Mouse (Mus musculus): ENCODE data around the gene Dio2.

DNA sequence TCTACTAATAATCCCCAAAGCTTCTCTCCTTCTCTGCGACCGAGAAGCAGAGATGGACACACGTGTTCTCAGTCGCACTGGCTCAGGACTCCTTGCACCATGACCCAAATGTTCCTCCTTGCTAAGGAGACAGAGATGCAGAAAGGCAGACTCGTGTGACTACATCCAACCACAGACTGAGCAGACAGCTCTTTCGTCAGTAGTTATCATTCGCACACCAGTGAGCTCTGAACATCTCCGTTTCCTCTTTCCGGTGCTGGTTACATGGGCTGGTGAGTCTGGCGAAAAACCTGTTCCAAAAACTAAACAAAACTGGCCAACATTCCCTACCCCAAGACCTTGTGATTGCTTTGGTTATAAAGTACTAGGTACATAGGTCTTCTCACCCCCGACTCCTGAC, 13.6 kb downstream of the Dio2 start:
- TF ChIP-seq CTCF (IDR thresholded peaks at IDR 0.05; ENCODE audit: control insufficient read depth, insufficient read depth, low read length): no peak
- no peak for TF ChIP-seq POLR2A (IDR thresholded peaks at IDR 0.05; ENCODE audit: borderline replicate concordance, control insufficient read depth, low read depth, low read length)

All from bone marrow, adult 2 months (tissue).